Mouse (Mus musculus): ENCODE measurements around the gene Nthl1.

The Nthl1 gene

GRCm38 (mm10) chr17:24630072-24630471, 2.4 kb upstream of the Nthl1 start:
- no peak for DNase-seq

- DNase-seq, result no peak
Observed at GRCm38 (mm10) chr17:24632813-24633449, 451 bp downstream of the Nthl1 start.

- DNase-seq, result no peak
Observed at GRCm38 (mm10) chr17:24633831-24634230, 1.4 kb downstream of the Nthl1 start.

GRCm38 (mm10) chr17:24635024-24635423, 2.5 kb downstream of the Nthl1 start:
- DNase-seq, result no peak

- DNase-seq, result no peak
Observed at GRCm38 (mm10) chr17:24635694-24636093, 3.2 kb downstream of the Nthl1 start.

- no peak for DNase-seq
Observed at GRCm38 (mm10) chr17:24636781-24637481, 4.5 kb downstream of the Nthl1 start.

- DNase-seq, result no peak
Observed at GRCm38 (mm10) chr17:24638214-24638613, 5.7 kb downstream of the Nthl1 start.

- no peak for DNase-seq
Observed at GRCm38 (mm10) chr17:24638840-24639239, 6.4 kb downstream of the Nthl1 start.

GRCm38 (mm10) chr17:24639571-24639988, 7.1 kb downstream of the Nthl1 start:
- DNase-seq, result no peak

GRCm38 (mm10) chr17:24640119-24640518, 7.6 kb downstream of the Nthl1 start:
- no peak for DNase-seq

GRCm38 (mm10) chr17:24640581-24640980, 8.1 kb downstream of the Nthl1 start:
- DNase-seq, result no peak

GRCm38 (mm10) chr17:24641944-24642343, 9.5 kb downstream of the Nthl1 start:
- no peak for DNase-seq

- no peak for DNase-seq
Observed at GRCm38 (mm10) chr17:24642791-24643343, 10.4 kb downstream of the Nthl1 start.

GRCm38 (mm10) chr17:24644030-24644715, 11.7 kb downstream of the Nthl1 start:
- no peak for DNase-seq

GRCm38 (mm10) chr17:24644875-24645721, 12.6 kb downstream of the Nthl1 start:
- DNase-seq, result no peak

- no peak for DNase-seq
Observed at GRCm38 (mm10) chr17:24645916-24646315, 13.4 kb downstream of the Nthl1 start.

- no peak for DNase-seq
Observed at GRCm38 (mm10) chr17:24646381-24646780, 13.9 kb downstream of the Nthl1 start.

GRCm38 (mm10) chr17:24647493-24647892, 15.0 kb downstream of the Nthl1 start:
- no peak for DNase-seq

- no peak for DNase-seq
Observed at GRCm38 (mm10) chr17:24648731-24649377, 16.4 kb downstream of the Nthl1 start.

GRCm38 (mm10) chr17:24649581-24650069, 17.1 kb downstream of the Nthl1 start:
- no peak for DNase-seq

- no peak for DNase-seq
Observed at GRCm38 (mm10) chr17:24650070-24650616, 17.7 kb downstream of the Nthl1 start, which contains the start of gene Slc9a3r2. Gene Slc9a3r2, minus strand, starts transcription at chr17:24650327.

Measured in thymus, adult 18-20 months (tissue).